Mouse (Mus musculus) kidney, embryonic 14.5 days (tissue): Measurements from ENCODE around the gene Akr1c12. TPM values are rescaled to one million over a fixed set of nuclear protein-coding genes. Genes with fewer than 3 reads are reported as not detected.
"Not testable (repeated sequence)": the region's sequence is repeated elsewhere in the genome, so short reads cannot be mapped to it uniquely, and the experiment has no call there.

Source experiments
- ATAC-seq: fragments of 200-750 bp; cut with Nextera tagmentation; 2 replicates; pipeline ENCODE4 v1.8.0; 2017; ENCODE audit warnings: moderate number of reproducible peaks, mild to moderate bottlenecking, moderate TSS enrichment, moderate library complexity; ENCODE audit not compliant: low FRiP score, low TSS enrichment
- H3K27ac ChIP-seq: fragments of 300-500 bp; sonication (generic); 2 replicates; pipeline ENCODE4 v1.5.1; 2014; ENCODE audit warnings: low read depth, mild to moderate bottlenecking, low read length, moderate library complexity, mixed read lengths
- H3K27me3 ChIP-seq: fragments of 300-500 bp; sonication (generic); 2 replicates; pipeline ENCODE4 v1.6.1; 2014; ENCODE audit warnings: mild to moderate bottlenecking, low read length; ENCODE audit not compliant: control insufficient read depth, insufficient read depth
- H3K36me3 ChIP-seq: fragments of 300-500 bp; sonication (generic); 2 replicates; pipeline ENCODE4 v1.6.1; 2014; ENCODE audit warnings: low read length, mixed read lengths; ENCODE audit not compliant: control insufficient read depth, insufficient read depth
- H3K4me1 ChIP-seq: fragments of 300-500 bp; sonication (generic); 2 replicates; pipeline ENCODE4 v1.6.1; 2014; ENCODE audit warnings: low read length, mixed read lengths; ENCODE audit not compliant: control insufficient read depth, insufficient read depth
- H3K4me2 ChIP-seq: fragments of 300-500 bp; sonication (generic); replicated peaks from 2 replicates; pipeline ENCODE4 v1.6.1; 2014; ENCODE audit warnings: low read depth, mild to moderate bottlenecking, low read length
- H3K4me3 ChIP-seq: fragments of 300-500 bp; sonication (generic); 2 replicates; pipeline ENCODE4 v1.5.1; 2014; ENCODE audit warnings: mild to moderate bottlenecking, low read length
- H3K9ac ChIP-seq: fragments of 300-500 bp; sonication (generic); 2 replicates; pipeline ENCODE4 v1.6.1; 2014; ENCODE audit warnings: low read depth, mild to moderate bottlenecking, low read length, moderate library complexity
- H3K9me3 ChIP-seq: fragments of 300-500 bp; sonication (generic); 2 replicates; pipeline ENCODE4 v1.6.1; 2016; ENCODE audit warnings: low read length; ENCODE audit not compliant: control insufficient read depth
- WGBS: fragments of 180-500 bp; shearing (Covaris S2); extraction: QIAGEN DNeasy Blood & Tissue Kit; methylation state at CpG from one replicate; pipeline ENCODE4 v1.1.7; 2014; 5-methylcytosine and 5-hydroxymethylcytosine counted together
- polyA plus RNA-seq: library from polyadenylated mRNA; unstranded; fragments of >200 nt; fragmentation: Nextera tagmentation; extraction: Ambion mirVana; gene quantifications from 2 replicates; pipeline ENCODE4 v1.2.1, GENCODE M21; 2014

Akr1c12 gene
- 2.4 and 2.5 TPM in 2 replicates for polyA plus RNA-seq

DNA sequence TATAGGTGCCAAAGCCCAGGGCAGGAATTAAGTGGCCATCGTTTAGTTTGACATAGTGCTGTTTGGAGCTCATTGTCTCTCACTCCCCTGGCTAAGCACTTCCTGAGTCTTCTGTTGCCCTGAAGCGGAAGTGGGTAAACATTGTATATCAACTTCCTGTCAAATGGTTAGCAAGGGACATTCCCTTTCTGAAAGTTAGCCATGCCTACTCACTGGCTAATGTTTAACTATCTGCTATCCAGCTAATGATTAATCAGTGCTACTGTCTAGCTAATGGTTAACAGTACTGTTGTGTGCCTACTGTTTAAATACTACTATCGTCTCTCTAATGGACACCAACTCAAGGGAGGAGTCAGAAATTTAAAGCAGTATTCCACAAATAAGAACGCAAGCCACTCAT is at the start of gene Akr1c12:
Akr1c12 (minus strand) TSS at position 150 of the 400 bp plus-strand sequence.
- no peak within 1 kb of the TSS for H3K9ac ChIP-seq
- 37% methylated on average over 4 of the region's 4 CpGs for WGBS
- no peaks in the 10 kb centered on the region for H3K27me3 ChIP-seq
- ATAC-seq, result 0 out of 2 replicates have a peak, but pooled peaks have one; percentile 43
- H3K4me2 ChIP-seq, result no peak within 1 kb of the TSS
- H3K36me3 ChIP-seq, result no peaks in the 10 kb centered on the region
- no peak within 1 kb of the TSS for H3K27ac ChIP-seq
- no peaks in the 10 kb centered on the region for H3K9me3 ChIP-seq
- no peaks in the 10 kb centered on the region for H3K4me1 ChIP-seq
- H3K4me3 ChIP-seq, result no peak within 1 kb of the TSS

- ATAC-seq, result no peak
- no peaks in the 10 kb centered on the region for H3K4me1 ChIP-seq
- no peak overlapping the region for H3K9ac ChIP-seq
- no peak overlapping the region for H3K27ac ChIP-seq
- 97% methylated on average over 2 of the region's 2 CpGs for WGBS
- H3K36me3 ChIP-seq, result no peaks in the 10 kb centered on the region
- H3K4me2 ChIP-seq, result no peak overlapping the region
- no peaks in the 10 kb centered on the region for H3K9me3 ChIP-seq
- H3K4me3 ChIP-seq, result no peak overlapping the region
- no peaks in the 10 kb centered on the region for H3K27me3 ChIP-seq
Measured at GRCm38 (mm10) chr13:4318773-4319172, 39.5 kb upstream of the Akr1c12 start.

GRCm38 (mm10) chr13:4313907-4314306 is 34.7 kb upstream of the Akr1c12 start:
- no peak for ATAC-seq

GRCm38 (mm10) chr13:4304861-4305565 is 25.8 kb upstream of the Akr1c12 start:
- ATAC-seq, result no peak
- Histone ChIP-seq H3K27me3 (no peaks in the 10 kb centered on the region), H3K36me3 (no peaks in the 10 kb centered on the region), H3K4me3 (no peak overlapping the region), H3K27ac (no peak overlapping the region), H3K9me3 (no peaks in the 10 kb centered on the region), H3K4me2 (no peak overlapping the region), H3K9ac (no peak overlapping the region), H3K4me1 (no peaks in the 10 kb centered on the region)
- WGBS, result 44% methylated on average over 2 of the region's 2 CpGs

More at GRCm38 (mm10) chr13:4313907-4314306, 34.7 kb upstream of the Akr1c12 start:
- no peak overlapping the region for H3K9ac ChIP-seq
- no peak overlapping the region for H3K4me3 ChIP-seq
- no peaks in the 10 kb centered on the region for H3K9me3 ChIP-seq
- H3K4me1 ChIP-seq, result no peaks in the 10 kb centered on the region
- H3K27me3 ChIP-seq, result no peaks in the 10 kb centered on the region
- no peak overlapping the region for H3K4me2 ChIP-seq
- WGBS, result 84% methylated on average over 2 of the region's 2 CpGs
- H3K27ac ChIP-seq, result no peak overlapping the region
- H3K36me3 ChIP-seq, result no peaks in the 10 kb centered on the region

- H3K4me3 ChIP-seq, result no peak overlapping the region
- no peak overlapping the region for H3K4me2 ChIP-seq
- no peaks in the 10 kb centered on the region for H3K36me3 ChIP-seq
- WGBS, result 94% methylated on average over 4 of the region's 4 CpGs
- H3K9me3 ChIP-seq, result no peaks in the 10 kb centered on the region
- no peaks in the 10 kb centered on the region for H3K27me3 ChIP-seq
- H3K9ac ChIP-seq, result no peak overlapping the region
- H3K27ac ChIP-seq, result no peak overlapping the region
- no peaks in the 10 kb centered on the region for H3K4me1 ChIP-seq
- ATAC-seq, result no peak
Measured at GRCm38 (mm10) chr13:4296991-4297390, 17.8 kb upstream of the Akr1c12 start.

GRCm38 (mm10) chr13:4281471-4282412 is 2.5 kb upstream of the Akr1c12 start:
- Histone ChIP-seq H3K4me2 (no peak overlapping the region), H3K27me3 (no peaks in the 10 kb centered on the region), H3K9ac (no peak overlapping the region), H3K27ac (no peak overlapping the region), H3K36me3 (no peaks in the 10 kb centered on the region), H3K4me3 (no peak overlapping the region), H3K4me1 (no peaks in the 10 kb centered on the region), H3K9me3 (no peaks in the 10 kb centered on the region)
- 39% methylated on average over 7 of the region's 7 CpGs for WGBS
- peak; percentile 75 for ATAC-seq

- ATAC-seq, result no peak
- H3K4me1 ChIP-seq, result no peaks in the 10 kb centered on the region
- no peaks in the 10 kb centered on the region for H3K36me3 ChIP-seq
- H3K9ac ChIP-seq, result no peak overlapping the region
- H3K9me3 ChIP-seq, result no peaks in the 10 kb centered on the region
- H3K27me3 ChIP-seq, result no peaks in the 10 kb centered on the region
- H3K27ac ChIP-seq, result no peak overlapping the region
- WGBS, result 90% methylated on average over 2 of the region's 2 CpGs
- no peak overlapping the region for H3K4me2 ChIP-seq
- no peak overlapping the region for H3K4me3 ChIP-seq
Measured at GRCm38 (mm10) chr13:4277526-4277925, 1.7 kb downstream of the Akr1c12 start.

DNA sequence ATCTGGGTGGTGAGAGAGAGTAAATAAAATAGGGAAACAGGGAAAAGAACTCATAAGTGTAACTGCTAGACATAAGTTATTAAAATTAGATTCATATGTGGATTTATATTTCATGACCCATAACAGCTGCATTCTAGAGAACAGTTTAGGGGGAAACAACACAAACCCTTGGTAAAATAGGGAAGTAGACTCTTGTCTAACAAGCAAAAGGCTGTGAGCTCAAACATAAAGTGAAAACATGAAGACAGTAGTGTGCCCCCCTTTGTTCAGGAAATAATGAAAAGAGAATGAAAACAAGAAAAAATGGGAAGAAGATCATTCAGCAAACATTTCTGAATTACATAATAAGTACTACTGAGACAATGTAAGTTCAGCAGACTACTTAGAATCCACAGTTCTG is 8.4 kb downstream of the Akr1c12 start:
- no peak overlapping the region for H3K27ac ChIP-seq
- H3K9ac ChIP-seq, result no peak overlapping the region
- no peak for ATAC-seq
- H3K4me2 ChIP-seq, result no peak overlapping the region
- H3K9me3 ChIP-seq, result no peaks in the 10 kb centered on the region
- H3K4me3 ChIP-seq, result no peak overlapping the region
- H3K4me1 ChIP-seq, result no peaks in the 10 kb centered on the region
- H3K36me3 ChIP-seq, result no peaks in the 10 kb centered on the region
- H3K27me3 ChIP-seq, result no peaks in the 10 kb centered on the region

DNA sequence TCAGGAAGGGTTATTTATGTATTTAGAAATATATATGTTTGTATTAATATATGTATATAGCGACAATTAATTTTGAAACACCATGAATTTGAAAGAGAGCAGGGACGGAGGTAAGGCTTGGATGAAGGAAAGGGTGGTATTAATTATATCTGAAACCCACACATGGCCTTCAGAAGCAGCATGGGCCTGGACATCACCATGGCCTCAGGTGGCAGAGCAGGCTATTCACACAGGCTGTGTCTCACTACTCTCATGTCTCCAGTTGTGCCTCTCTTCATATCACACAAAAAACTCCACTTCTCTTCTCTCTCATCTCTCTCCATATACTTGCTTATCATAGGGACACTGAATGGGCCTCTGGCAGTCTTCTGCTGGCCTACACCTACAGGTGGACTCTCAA is 13.8 kb downstream of the Akr1c12 start:
- not testable (repeated sequence) for H3K9me3 ChIP-seq, H3K9ac ChIP-seq, H3K4me1 ChIP-seq, ATAC-seq, H3K36me3 ChIP-seq, H3K27me3 ChIP-seq, H3K27ac ChIP-seq, H3K4me3 ChIP-seq, H3K4me2 ChIP-seq
- WGBS, result 92% methylated on average over 2 of the region's 2 CpGs
